Mouse (Mus musculus) brown adipose tissue, adult 24 weeks (tissue): ENCODE data around the gene Vat1l. TPM values are rescaled to one million over a fixed set of nuclear protein-coding genes. Genes with fewer than 3 reads are reported as not detected.

Experiments
- H3K27ac ChIP-seq: fragments of 200-500 bp; replicated peaks from 2 replicates; pipeline ENCODE4 v1.5.1; 2012; ENCODE audit warnings: low read depth, mild to moderate bottlenecking, low read length
- H3K4me1 ChIP-seq: fragments of 200-500 bp; 2 replicates; pipeline ENCODE4 v1.6.1; 2012; ENCODE audit warnings: low read length, mixed read lengths; ENCODE audit not compliant: control insufficient read depth, insufficient read depth, insufficient read length
- H3K4me3 ChIP-seq: fragments of 200-500 bp; 2 replicates; pipeline ENCODE4 v1.5.1; 2012; ENCODE audit warnings: low read depth, mild to moderate bottlenecking, low read length, moderate library complexity; ENCODE audit not compliant: insufficient read depth
- polyA plus RNA-seq: library from polyadenylated mRNA; stranded (reverse); fragments of >200 nt; gene quantifications from 2 replicates; pipeline ENCODE4 v1.2.4, GENCODE M21; 2012; ENCODE audit not compliant: missing spikeins, insufficient read depth, insufficient read length

The Vat1l gene
- polyA plus RNA-seq, 1 experiment, result 11.1 TPM

DNA sequence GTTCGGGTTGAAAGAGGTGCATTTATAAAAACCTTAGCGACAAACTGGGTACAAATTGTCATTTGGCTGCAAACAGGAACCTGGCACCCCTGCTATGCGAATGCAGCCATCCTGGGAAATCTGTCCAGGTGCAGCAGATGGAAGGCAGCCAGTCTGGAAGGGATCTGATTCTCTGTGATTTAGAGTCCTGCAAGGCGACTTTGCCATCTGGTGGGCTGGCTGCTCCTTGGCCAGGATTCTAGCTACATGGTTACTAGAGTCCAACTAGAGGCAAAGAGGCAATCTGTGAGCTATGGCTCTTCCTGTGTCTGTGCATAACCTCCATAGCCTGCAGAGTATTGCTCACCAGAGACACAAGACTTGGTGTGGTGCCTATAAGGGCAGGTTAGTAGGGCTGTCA lies 53.3 kb downstream of the Vat1l start:
- no peak overlapping the region for H3K27ac ChIP-seq

DNA sequence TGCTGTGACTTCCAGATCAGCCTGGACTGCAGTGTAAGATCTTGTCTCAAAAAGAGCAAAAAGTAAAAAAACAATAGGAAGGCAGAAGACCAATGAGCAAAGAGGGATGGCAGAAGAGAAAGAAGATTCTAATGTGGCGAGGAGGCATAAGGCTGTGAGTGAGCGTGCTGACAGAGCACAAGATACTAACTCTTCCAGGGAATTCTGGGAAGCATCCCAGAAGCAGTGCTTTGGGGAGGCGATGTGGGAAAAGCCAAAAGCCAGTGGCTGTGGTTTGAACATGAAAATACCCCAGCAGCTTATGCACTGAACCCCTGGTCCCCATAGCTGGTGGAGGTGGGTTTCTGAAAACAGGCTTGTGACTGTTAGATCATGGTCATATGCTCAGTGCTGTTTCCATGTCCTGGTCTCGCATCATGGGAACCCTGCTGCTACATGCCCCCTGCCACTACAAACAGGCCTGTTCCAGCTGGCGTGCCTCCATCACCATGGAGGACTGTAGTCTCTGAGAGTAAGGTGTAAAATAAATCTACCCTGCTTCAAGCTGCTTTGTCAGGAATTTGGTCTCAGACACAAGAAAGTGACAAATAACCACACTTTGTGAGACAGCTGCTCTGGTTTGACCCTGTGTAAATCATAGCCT lies 54.4 kb downstream of the Vat1l start:
- Histone ChIP-seq H3K27ac (no peak overlapping the region), H3K4me1 (no peaks in the 10 kb centered on the region), H3K4me3 (no peak overlapping the region)

More for the DNA sequence above, 53.3 kb downstream of the Vat1l start:
- no peak overlapping the region for H3K4me3 ChIP-seq
- H3K4me1 ChIP-seq, result no peaks in the 10 kb centered on the region

DNA sequence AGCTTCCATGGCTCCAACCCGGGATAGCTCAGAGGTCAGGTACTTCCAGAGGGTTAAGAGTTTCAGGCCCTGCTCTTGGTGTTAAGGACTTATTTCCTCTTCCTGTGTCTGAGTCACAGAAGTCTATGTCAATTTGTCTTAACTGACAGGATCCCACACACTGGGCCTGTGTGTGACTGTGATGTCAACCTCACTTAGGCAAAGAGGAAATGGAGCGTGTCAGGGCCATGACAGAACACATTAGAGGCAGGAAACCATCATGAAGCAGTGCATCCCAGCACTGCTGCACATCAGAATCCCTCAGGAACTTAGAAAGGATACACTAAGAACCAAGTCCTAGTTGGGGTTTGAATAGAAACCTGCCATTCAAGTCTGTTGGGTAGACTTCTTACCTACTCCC lies 56.9 kb downstream of the Vat1l start:
- no peak overlapping the region for H3K4me3 ChIP-seq
- no peak overlapping the region for H3K27ac ChIP-seq
- no peaks in the 10 kb centered on the region for H3K4me1 ChIP-seq

DNA sequence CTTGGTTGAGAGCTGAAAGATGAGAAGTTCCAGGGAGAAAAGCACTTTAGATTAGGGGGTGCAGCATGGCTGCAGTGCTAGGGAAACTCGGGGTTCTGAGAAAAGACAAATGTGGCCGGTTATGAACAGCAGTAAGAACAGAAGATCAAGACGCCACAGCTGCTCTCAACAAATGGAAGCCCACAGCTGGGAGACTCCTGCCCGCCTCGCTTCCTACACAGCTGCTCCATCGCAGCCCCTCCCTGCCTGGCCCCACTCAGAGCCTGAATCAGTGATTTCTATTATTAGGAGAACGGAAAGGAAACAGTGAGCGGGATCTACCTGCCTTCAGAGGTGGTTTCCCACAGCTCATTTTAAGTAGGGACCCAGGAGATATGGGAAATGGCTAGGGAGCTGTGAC lies 69.1 kb downstream of the Vat1l start:
- Histone ChIP-seq H3K4me3 (no peak overlapping the region), H3K4me1 (no peaks in the 10 kb centered on the region)

DNA sequence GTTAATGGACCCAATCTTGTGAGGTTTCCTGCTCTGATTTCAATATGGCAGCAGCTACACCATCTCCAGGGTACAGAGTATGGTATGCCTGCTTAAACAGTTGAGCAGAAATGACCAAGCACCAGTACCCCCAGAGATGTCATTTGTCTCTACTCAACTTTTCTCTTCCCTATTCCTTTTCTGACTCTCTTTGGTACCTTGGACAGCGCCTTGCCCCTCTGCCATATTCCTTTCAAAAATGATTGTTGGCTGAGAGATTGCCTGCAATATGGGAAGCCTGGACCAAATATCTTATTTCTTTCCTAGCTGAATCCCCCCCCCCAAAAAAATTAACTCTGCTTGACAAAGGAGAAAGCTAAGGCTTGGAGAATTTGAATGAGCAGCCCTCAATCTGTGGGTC lies 75.7 kb downstream of the Vat1l start:
- Histone ChIP-seq H3K4me1 (no peaks in the 10 kb centered on the region), H3K4me3 (no peak overlapping the region), H3K27ac (no peak overlapping the region)

More for the DNA sequence above, 69.1 kb downstream of the Vat1l start:
- no peak overlapping the region for H3K27ac ChIP-seq

DNA sequence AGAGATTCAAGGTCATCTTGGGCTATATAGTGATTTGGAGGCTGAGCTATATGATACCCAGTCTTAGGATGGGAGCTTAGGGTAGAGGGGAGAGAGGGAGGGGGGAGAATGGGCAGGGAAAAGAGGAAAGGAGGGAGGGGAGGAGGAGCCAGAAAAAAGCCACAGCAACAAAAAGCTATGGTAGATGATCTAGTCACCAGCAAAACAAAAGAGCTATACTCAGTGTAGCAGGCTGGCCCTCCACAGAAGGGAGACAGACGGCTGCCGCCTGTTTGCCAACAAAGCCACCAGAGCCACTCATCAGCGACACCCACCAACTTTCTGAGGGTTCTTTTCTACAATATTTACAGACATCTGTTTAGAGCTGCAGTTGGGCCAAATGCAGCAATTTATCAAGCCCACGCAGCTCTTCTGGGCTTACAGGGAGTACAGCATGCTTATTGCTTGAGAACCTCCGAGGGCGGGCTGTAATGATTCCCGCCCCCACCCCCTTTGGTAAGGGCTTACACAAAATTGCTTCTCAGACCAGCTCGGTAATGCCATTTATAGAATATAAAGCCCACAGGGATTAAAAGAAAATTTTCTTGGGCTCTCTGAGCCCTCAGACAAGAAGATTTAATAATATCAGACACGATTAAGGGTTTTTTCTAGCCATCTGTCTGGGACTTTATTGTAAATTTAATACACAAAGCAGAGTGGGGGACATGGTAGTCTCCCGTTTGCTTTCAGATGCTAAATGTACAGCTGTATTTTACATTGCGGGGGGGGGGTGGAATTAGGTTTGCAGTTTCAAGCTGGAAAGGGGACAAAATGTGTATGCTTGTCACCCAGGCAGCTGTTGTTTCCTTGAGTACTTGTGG lies 89.7 kb downstream of the Vat1l start:
- Histone ChIP-seq H3K27ac (no peak overlapping the region), H3K4me3 (no peak overlapping the region)

DNA sequence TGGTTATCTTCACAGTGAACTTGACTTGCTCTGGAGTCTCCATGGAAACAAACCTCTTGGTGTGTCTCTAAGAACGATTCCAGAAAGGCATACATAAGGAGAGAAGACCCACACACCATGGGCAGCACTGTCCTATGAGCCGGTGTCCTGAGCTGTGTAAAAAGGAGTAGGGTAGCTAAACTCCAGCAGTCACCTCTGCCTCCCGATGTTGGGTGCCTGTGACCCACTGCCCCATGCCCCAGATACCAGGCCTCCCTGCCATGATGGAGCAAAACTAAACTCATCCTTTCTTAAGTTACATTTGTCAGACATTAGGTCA lies 90.3 kb downstream of the Vat1l start:
- H3K27ac ChIP-seq, result no peak overlapping the region
- no peak overlapping the region for H3K4me3 ChIP-seq
- peaks cover 4% of the 10 kb centered on the region; the same call in 1 of the 2 replicates for H3K4me1 ChIP-seq

More for the DNA sequence above, 89.7 kb downstream of the Vat1l start:
- peaks cover 4% of the 10 kb centered on the region; the same call in 1 of the 2 replicates for H3K4me1 ChIP-seq

DNA sequence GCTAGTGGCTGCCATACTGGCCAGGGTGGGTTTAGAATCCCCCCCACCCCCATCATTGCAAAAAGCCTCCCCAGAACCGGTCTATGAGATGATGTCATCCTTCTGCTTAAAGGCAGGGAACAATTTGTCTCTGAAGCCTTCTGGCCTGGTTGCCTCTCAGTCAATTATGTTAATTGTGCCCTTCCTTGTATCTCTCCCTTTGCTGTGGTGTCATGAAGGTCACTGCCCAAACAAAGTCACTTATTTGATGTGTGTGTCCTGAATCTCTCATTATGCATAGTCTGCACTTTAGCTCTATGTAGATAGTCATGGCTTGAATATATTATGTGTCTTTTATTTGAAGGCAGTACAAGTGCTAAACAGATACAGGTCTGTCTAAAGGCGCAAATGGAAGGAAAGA lies 92.8 kb downstream of the Vat1l start:
- no peak overlapping the region for H3K4me3 ChIP-seq
- peaks cover 4% of the 10 kb centered on the region; the same call in 1 of the 2 replicates for H3K4me1 ChIP-seq
- H3K27ac ChIP-seq, result no peak overlapping the region

DNA sequence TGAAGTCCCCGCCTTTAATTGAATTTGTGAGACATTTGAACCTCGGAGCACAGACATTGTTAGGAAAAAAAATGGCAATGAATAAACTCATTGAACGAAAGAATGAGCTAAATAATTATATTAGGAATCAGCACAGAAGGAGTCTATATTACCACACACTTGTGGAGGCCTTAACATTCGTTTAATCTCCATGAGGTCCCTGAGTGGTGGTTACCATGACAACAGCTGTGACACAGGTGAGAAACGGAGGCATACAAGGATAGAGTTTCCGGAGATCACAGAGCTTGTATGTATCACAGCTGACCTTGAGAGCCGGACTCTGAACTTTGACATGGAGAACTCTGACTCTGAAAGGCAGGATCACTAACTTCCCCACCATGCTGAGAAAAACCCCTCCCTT lies 94.7 kb downstream of the Vat1l start:
- Histone ChIP-seq H3K4me3 (no peak overlapping the region), H3K27ac (no peak overlapping the region), H3K4me1 (peaks cover 2% of the 10 kb centered on the region; the same call in 1 of the 2 replicates)

DNA sequence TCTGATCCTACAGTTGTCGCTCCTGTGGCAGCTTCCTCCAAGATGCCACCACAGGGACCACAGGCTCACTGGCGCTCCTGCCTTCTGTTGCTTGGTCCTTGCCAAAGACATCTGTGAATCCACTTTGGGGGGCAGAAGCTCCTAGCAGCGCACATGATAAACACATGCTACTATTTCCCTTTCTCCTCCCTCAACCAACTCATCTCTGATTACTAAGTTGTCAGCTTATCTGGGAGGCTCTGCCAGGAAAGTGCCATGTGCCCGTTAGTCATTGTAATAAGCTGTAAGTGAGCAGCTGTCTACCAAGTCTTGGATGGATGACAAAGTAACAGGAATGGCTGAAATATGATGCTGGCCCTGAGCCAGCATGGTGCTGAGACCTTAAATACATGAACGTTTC lies 100.9 kb downstream of the Vat1l start:
- no peak overlapping the region for H3K4me3 ChIP-seq
- H3K4me1 ChIP-seq, result no peaks in the 10 kb centered on the region

DNA sequence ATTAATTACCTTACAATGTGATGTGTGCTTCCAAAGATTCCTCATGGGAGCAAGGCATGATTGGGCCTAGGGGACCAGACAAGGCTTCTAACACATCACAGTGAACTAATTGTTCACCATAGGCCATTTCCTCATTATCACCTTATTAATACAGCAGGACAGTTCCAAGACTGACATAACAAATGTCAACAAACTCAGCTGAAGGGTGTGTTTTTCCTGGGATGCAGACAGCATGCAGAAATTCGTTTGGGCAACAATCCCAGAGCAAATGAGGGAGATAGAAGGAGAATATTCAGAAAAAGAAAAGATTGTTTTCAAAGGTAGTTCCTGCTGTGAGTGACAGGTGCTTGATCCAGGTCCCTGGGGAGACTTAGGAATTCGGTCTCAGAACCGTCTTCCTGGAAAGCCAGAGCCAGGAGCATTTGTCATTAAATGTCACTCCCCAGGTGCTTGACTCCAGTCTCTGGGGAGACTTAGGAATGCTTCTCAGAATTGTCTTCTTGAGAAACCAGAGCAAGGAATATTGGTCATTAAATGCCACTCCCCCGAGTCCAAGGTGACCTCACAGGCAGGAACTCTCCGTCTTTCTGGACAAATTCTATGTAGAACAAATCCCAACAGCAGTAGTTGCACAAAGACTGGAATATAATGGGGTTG lies 109.4 kb downstream of the Vat1l start:
- Histone ChIP-seq H3K27ac (no peak overlapping the region), H3K4me1 (no peaks in the 10 kb centered on the region), H3K4me3 (no peak overlapping the region)

More for the DNA sequence above, 100.9 kb downstream of the Vat1l start:
- no peak overlapping the region for H3K27ac ChIP-seq

DNA sequence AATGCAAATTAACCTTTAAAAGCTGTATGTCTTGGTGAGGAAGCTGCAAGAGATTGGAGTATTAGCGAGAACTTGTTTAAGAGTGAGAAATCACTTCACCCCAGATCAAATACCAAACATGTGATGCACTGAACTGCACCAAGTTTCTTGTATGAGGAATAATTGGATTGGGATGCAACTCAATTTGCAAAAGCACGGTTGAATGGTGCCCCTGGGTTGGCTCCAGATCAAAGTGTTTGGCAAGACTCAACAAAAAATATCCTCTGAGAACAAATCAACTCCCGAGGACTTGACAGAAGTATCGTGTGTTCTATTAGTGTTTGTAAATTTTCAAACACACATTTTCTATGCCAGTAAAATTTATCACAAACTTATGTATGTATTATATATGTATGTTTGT lies 112.7 kb downstream of the Vat1l start:
- no peak overlapping the region for H3K4me3 ChIP-seq
- no peaks in the 10 kb centered on the region for H3K4me1 ChIP-seq

DNA sequence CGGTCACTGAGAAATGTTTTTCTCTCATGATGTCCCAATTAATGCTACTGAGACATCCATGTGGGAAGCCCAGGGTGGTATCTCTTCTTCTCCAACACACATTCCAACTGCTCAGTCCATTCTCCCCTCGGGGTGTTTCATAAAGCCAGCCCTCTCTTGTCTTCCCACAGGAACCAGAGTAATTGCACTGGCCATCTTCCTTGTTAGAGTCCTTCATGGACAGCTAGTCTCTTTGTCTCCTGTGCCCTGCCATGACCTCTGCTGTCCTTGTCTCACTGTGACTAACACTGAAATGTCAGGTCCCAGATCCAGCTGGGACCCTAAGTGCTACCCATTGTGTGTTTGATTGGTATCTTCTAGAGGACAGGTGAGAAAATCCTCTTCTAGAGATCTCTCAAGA lies 116.7 kb downstream of the Vat1l start:
- Histone ChIP-seq H3K4me3 (no peak overlapping the region), H3K4me1 (no peaks in the 10 kb centered on the region), H3K27ac (no peak overlapping the region)

More for the DNA sequence above, 112.7 kb downstream of the Vat1l start:
- H3K27ac ChIP-seq, result no peak overlapping the region

DNA sequence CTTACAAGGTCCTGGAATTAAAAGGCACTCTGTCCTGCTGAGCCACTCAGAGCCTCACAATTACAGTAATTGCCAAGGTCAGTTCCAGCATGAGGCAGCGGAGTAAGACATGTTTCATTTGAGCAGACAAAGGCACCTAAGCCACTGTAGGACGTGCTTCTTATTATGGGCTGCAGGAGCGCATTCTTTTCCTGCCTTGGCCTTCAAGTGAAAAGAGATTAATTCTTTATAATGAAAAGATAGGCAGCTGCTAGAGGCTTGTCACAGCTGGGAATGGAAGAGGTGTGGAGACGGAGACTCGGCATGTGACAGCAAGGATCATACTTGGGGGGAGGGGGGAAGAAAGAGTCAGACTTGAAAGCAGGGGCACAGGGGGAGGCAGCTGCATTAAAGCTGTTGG lies 126.5 kb downstream of the Vat1l start:
- Histone ChIP-seq H3K4me3 (no peak overlapping the region), H3K4me1 (no peaks in the 10 kb centered on the region), H3K27ac (no peak overlapping the region)

DNA sequence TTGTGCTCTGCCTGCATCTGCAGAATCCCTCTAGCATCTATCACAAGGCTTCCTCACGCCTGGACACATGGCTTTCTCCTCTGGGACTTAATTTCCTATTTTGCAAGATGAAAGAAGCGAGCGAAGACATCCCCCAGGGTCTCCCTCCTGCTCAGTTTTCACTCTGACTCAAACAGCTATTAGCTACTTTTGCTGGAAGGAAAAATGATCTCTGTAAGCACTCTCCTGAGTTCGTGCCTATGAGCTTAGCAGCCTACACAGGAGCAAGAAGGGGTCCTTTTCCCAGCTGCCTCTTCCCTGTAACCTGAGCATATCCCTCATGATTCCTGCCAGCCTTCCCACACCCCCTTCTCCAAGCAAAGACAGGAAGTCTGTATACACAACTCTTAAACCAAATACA lies 127.5 kb downstream of the Vat1l start:
- H3K4me1 ChIP-seq, result no peaks in the 10 kb centered on the region
- H3K4me3 ChIP-seq, result no peak overlapping the region
- H3K27ac ChIP-seq, result no peak overlapping the region
